Mouse (Mus musculus): ENCODE data around the gene Slc12a8. TPM values are rescaled to one million over a fixed set of nuclear protein-coding genes. Genes with fewer than 3 reads are reported as not detected.

Gene Slc12a8
- polyA plus RNA-seq, 1 experiment from 2014 or later = 0.92 TPM

DNA sequence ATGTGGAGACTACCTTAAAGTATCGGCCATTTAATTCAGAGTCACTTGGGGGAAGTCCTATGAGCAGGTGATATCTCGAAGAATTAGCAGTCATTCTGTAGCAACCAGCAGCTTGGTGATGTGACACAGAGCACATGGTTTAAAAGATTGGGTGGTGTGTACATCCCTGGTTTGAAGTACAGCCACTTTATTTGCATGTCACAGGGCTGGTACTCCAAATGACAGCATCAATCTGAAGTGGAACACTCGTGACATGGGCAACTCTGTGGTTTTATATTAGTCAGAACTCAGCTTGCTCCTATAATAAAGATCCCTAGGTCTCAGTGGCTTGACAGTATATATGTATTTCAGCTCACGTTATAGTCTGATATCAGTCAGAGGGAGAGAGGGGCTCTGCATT is 155.5 kb downstream of the Slc12a8 start:
- Histone ChIP-seq H3K9me3 (ENCODE audit: control insufficient read depth, low read length) (no peaks in the 10 kb centered on the region), H3K27me3 (replicated peaks; ENCODE audit: control insufficient read depth, insufficient read depth, low read length) (no peaks in the 10 kb centered on the region), H3K9ac (replicated peaks; ENCODE audit: low read depth, low read length) (no peak overlapping the region), H3K36me3 (ENCODE audit: control insufficient read depth, insufficient read depth) (no peaks in the 10 kb centered on the region), H3K4me2 (ENCODE audit: low read length) (no peak overlapping the region), H3K27ac (ENCODE audit: low read length) (no peak overlapping the region), H3K4me3 (replicated peaks; ENCODE audit: low read length) (no peak overlapping the region), H3K4me1 (replicated peaks; ENCODE audit: control insufficient read depth, insufficient read depth, low read length) (no peaks in the 10 kb centered on the region; the same call in 1 of the 2 replicates)
- no peak for ATAC-seq
- WGBS = 84% methylated on average over 4 of the region's 4 CpGs

DNA sequence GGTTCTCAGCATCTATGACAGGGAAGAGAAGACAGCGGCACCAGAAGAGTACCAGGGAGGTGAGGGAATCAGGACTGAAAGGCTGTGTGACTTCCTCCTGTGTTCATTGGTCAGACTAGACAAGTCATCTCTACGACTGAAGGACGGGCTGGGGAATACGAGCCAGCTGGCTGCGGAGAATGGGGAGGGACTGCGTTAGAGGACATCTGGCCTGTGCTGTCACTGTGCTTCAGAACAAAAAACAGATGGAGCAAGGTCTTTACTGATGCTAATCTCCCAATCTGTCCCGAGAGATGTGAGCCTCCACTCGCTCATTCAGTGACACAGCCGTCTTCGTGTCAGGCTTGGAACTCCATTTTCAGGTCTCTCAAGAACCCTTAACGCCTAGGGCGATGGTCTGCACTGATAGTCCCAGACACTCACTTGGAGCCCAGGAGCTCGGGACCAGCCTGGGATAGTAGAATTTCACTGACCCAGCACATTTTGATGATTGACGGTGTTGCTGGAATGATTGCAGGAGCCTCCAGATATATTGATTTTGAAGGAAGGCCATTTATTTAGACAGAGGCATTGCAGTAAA is 156.5 kb downstream of the Slc12a8 start:
- peak; percentile 80 for ATAC-seq
- H3K27ac ChIP-seq (ENCODE audit: low read length) = peak overlapping the region; percentile 24; the same call in 1 of the 2 replicates
- no peak overlapping the region for H3K4me3 ChIP-seq (replicated peaks; ENCODE audit: low read length)
- H3K9me3 ChIP-seq (ENCODE audit: control insufficient read depth, low read length) = no peaks in the 10 kb centered on the region
- no peak overlapping the region for H3K9ac ChIP-seq (replicated peaks; ENCODE audit: low read depth, low read length)
- H3K36me3 ChIP-seq (ENCODE audit: control insufficient read depth, insufficient read depth) = no peaks in the 10 kb centered on the region
- no peak overlapping the region for H3K4me2 ChIP-seq (ENCODE audit: low read length)
- H3K27me3 ChIP-seq (replicated peaks; ENCODE audit: control insufficient read depth, insufficient read depth, low read length) = no peaks in the 10 kb centered on the region
- H3K4me1 ChIP-seq (replicated peaks; ENCODE audit: control insufficient read depth, insufficient read depth, low read length) = no peaks in the 10 kb centered on the region; the same call in 1 of the 2 replicates
- WGBS = 60% methylated on average over 14 of the region's 14 CpGs

DNA sequence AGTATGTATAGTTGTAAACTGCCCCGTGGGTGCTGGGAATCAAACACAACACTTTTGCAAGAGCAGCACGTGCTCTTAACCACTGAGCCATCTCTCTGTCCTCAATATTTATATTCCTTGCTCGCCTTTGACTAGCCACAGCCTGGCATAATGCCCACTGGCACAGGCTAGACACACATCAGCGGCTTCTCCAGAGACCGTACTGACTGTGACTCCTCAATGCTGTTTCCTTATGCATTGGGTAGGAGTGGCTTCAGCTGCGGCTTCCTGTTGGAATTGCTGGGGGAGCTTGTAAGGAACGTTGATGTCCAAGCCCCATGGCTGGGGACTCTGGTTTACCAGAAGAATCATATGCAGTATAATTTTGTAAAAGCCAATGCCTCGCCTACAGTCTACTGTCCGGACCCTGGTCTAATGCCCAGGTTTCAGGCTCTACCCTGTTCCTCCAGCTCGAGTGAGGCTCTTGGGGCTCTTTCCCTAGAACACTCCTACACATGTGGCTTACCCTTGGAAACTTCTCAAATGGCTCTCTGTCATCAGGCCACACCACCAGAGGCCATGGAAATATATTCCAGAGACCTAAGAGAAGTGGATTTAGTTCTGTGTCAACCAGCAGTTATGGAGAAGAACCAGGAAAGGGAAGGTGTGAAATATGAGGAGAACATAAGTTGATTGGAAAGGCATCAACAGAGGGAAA is 158.2 kb downstream of the Slc12a8 start:
- H3K9me3 ChIP-seq (ENCODE audit: control insufficient read depth, low read length) = no peaks in the 10 kb centered on the region
- H3K36me3 ChIP-seq (ENCODE audit: control insufficient read depth, insufficient read depth) = no peaks in the 10 kb centered on the region
- no peak for ATAC-seq
- no peak overlapping the region for H3K9ac ChIP-seq (replicated peaks; ENCODE audit: low read depth, low read length)
- H3K4me3 ChIP-seq (replicated peaks; ENCODE audit: low read length) = no peak overlapping the region
- WGBS = 84% methylated on average over 10 of the region's 10 CpGs
- no peak overlapping the region for H3K27ac ChIP-seq (ENCODE audit: low read length)
- H3K4me1 ChIP-seq (replicated peaks; ENCODE audit: control insufficient read depth, insufficient read depth, low read length) = no peaks in the 10 kb centered on the region; the same call in 1 of the 2 replicates
- H3K4me2 ChIP-seq (ENCODE audit: low read length) = no peak overlapping the region
- H3K27me3 ChIP-seq (replicated peaks; ENCODE audit: control insufficient read depth, insufficient read depth, low read length) = no peaks in the 10 kb centered on the region

DNA sequence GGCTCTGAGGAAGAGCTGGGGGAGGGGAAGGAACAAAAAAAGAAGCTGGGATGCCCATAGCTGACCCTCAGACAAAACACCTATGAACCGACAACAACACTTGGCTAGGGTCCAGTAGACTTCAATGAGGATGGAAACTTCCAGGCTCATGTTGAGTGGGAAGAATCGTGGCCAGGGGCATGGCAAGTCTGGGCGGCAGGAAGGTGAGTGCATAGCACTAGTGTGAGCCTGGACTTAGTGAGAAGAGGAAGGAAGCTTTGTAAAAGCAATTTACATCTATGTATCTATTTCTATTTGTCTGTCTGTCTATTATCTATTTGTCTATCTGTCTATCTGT is 158.7 kb downstream of the Slc12a8 start:
- H3K36me3 ChIP-seq (ENCODE audit: control insufficient read depth, insufficient read depth) = no peaks in the 10 kb centered on the region
- no peak overlapping the region for H3K4me2 ChIP-seq (ENCODE audit: low read length)
- 62% methylated on average over 3 of the region's 3 CpGs for WGBS
- H3K4me3 ChIP-seq (replicated peaks; ENCODE audit: low read length) = no peak overlapping the region
- no peak for ATAC-seq
- no peaks in the 10 kb centered on the region; the same call in 1 of the 2 replicates for H3K4me1 ChIP-seq (replicated peaks; ENCODE audit: control insufficient read depth, insufficient read depth, low read length)
- H3K9ac ChIP-seq (replicated peaks; ENCODE audit: low read depth, low read length) = no peak overlapping the region
- no peak overlapping the region for H3K27ac ChIP-seq (ENCODE audit: low read length)
- no peaks in the 10 kb centered on the region for H3K27me3 ChIP-seq (replicated peaks; ENCODE audit: control insufficient read depth, insufficient read depth, low read length)
- H3K9me3 ChIP-seq (ENCODE audit: control insufficient read depth, low read length) = no peaks in the 10 kb centered on the region

DNA sequence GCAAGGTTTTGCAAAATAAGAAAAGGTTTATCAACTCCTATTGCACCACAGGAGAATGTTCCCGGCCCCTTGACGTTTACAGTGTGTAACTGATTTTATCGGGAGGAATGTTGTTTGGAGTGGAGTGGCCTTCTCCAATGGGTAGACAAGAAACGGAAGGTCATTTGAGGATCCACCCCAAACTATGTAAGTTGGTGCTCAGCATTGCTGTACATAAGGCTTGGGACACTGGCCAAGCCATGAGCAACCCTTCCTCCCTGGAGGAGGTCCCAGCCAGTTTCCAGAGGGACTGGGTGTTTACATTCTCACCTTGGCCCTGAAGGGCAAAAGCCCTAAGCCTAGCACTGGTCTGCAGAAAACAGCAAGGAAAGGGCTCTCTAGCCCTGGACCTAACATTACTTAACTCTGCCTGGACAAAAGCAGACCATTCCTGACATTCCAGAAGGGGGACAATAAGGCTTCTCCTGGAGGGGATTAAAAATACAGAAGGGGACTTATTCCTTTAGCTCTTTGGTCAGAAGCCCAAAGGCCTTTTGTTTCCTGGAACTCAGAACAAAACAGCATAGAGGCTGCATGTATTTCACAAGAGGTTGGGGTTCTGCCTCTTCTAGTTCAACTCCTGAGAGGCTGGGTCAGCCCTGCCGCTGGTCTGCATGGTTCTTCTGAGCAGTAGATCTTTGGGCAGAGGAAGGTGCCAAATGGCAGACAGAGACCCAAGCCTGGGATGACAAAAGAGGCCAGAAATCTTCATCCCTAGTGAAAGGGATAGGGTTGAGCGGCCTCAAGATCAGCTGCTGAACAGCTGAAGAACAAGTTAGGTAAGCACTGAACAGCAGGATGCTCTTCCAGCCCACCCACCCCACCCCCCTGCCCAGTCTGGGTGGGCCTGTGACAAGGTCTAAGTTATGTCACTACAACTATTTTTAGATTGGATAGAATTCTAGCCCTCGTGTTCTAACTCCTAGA is 159.5 kb downstream of the Slc12a8 start:
- Histone ChIP-seq H3K4me1 (replicated peaks; ENCODE audit: control insufficient read depth, insufficient read depth, low read length) (no peaks in the 10 kb centered on the region; the same call in 1 of the 2 replicates), H3K9ac (replicated peaks; ENCODE audit: low read depth, low read length) (no peak overlapping the region), H3K27ac (ENCODE audit: low read length) (no peak overlapping the region), H3K27me3 (replicated peaks; ENCODE audit: control insufficient read depth, insufficient read depth, low read length) (no peaks in the 10 kb centered on the region), H3K4me2 (ENCODE audit: low read length) (no peak overlapping the region), H3K9me3 (ENCODE audit: control insufficient read depth, low read length) (no peaks in the 10 kb centered on the region), H3K36me3 (ENCODE audit: control insufficient read depth, insufficient read depth) (no peaks in the 10 kb centered on the region), H3K4me3 (replicated peaks; ENCODE audit: low read length) (no peak overlapping the region)
- no peak for ATAC-seq
- 72% methylated on average over 7 of the region's 7 CpGs for WGBS

DNA sequence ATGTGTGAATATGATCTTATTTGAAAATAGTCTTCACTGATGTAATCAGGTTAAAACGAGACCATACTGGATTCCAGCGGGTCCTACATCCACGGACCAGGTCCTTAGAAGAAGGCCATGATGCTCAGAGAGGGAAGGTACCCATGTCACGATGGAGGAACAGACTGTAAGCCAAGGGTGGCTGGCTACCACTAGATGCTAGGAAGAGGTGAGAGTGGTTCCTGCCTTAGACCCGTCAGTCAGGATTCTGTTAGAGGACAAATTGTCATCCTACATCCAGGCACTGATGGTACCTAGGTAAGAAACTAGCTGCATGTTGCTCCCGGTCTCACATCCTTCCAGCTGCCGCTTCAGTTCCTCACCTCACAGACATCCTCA is 160.2 kb downstream of the Slc12a8 start:
- Histone ChIP-seq H3K9ac (replicated peaks; ENCODE audit: low read depth, low read length) (no peak overlapping the region), H3K4me3 (replicated peaks; ENCODE audit: low read length) (no peak overlapping the region)
- 92% methylated on average over 7 of the region's 7 CpGs for WGBS

DNA sequence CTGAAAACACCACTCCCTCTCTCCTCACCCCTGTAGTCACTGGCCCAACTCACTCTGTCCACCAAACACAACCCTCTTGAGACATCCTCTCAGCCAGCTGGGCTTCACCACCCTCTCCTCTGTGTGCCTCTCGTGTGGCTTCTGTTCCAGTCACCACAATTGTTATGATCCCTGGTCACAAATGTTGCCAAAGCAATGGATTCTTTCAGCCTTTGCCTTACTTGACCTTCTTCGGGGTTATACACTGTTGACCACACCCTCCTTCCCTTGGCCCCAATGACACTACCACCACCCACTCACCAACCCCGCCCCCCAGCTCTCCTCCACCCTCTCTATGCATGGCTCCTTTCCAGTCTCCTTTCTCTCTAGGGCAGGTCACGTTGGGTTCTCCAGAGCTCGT is 160.8 kb downstream of the Slc12a8 start:
- no peak overlapping the region for H3K4me2 ChIP-seq (ENCODE audit: low read length)
- H3K36me3 ChIP-seq (ENCODE audit: control insufficient read depth, insufficient read depth) = no peaks in the 10 kb centered on the region
- H3K9ac ChIP-seq (replicated peaks; ENCODE audit: low read depth, low read length) = no peak overlapping the region
- no peak overlapping the region for H3K4me3 ChIP-seq (replicated peaks; ENCODE audit: low read length)
- no peaks in the 10 kb centered on the region for H3K9me3 ChIP-seq (ENCODE audit: control insufficient read depth, low read length)
- no peaks in the 10 kb centered on the region for H3K27me3 ChIP-seq (replicated peaks; ENCODE audit: control insufficient read depth, insufficient read depth, low read length)
- 90% methylated on average over 5 of the region's 5 CpGs for whole genome bisulfite sequencing
- H3K4me1 ChIP-seq (replicated peaks; ENCODE audit: control insufficient read depth, insufficient read depth, low read length) = no peaks in the 10 kb centered on the region; the same call in 1 of the 2 replicates
- H3K27ac ChIP-seq (ENCODE audit: low read length) = no peak overlapping the region
- no peak for ATAC-seq

More for the DNA sequence above, 160.2 kb downstream of the Slc12a8 start:
- H3K36me3 ChIP-seq (ENCODE audit: control insufficient read depth, insufficient read depth) = no peaks in the 10 kb centered on the region
- no peak overlapping the region for H3K27ac ChIP-seq (ENCODE audit: low read length)
- no peak for ATAC-seq
- no peaks in the 10 kb centered on the region; the same call in 1 of the 2 replicates for H3K4me1 ChIP-seq (replicated peaks; ENCODE audit: control insufficient read depth, insufficient read depth, low read length)
- no peak overlapping the region for H3K4me2 ChIP-seq (ENCODE audit: low read length)
- H3K27me3 ChIP-seq (replicated peaks; ENCODE audit: control insufficient read depth, insufficient read depth, low read length) = no peaks in the 10 kb centered on the region
- no peaks in the 10 kb centered on the region for H3K9me3 ChIP-seq (ENCODE audit: control insufficient read depth, low read length)

DNA sequence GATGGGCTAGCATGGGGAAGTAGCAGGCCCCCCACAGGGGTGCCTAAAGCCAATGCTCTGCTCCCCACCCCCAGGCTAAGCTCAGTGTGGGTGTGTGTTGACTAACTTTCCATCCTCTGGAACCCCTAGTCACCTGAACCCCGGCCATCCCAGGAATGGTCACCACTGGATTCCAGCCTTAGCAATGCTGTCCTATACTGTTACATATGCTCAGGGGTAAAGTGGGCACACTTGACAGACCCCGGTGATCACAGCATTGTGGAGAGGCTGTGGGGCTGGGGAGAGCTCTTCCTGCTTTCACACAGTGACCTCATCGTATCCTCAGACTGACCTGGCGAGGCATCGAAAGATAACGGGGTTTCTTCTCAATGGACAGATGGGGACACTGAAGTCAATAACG is 163.1 kb downstream of the Slc12a8 start:
- Histone ChIP-seq H3K9ac (replicated peaks; ENCODE audit: low read depth, low read length) (no peak overlapping the region), H3K4me3 (replicated peaks; ENCODE audit: low read length) (no peak overlapping the region), H3K9me3 (ENCODE audit: control insufficient read depth, low read length) (no peaks in the 10 kb centered on the region), H3K4me1 (replicated peaks; ENCODE audit: control insufficient read depth, insufficient read depth, low read length) (peaks cover 11% of the 10 kb centered on the region), H3K27me3 (replicated peaks; ENCODE audit: control insufficient read depth, insufficient read depth, low read length) (no peaks in the 10 kb centered on the region), H3K4me2 (ENCODE audit: low read length) (no peak overlapping the region), H3K27ac (ENCODE audit: low read length) (no peak overlapping the region), H3K36me3 (ENCODE audit: control insufficient read depth, insufficient read depth) (no peaks in the 10 kb centered on the region)
- WGBS = 91% methylated on average over 7 of the region's 7 CpGs
- ATAC-seq = no peak

DNA sequence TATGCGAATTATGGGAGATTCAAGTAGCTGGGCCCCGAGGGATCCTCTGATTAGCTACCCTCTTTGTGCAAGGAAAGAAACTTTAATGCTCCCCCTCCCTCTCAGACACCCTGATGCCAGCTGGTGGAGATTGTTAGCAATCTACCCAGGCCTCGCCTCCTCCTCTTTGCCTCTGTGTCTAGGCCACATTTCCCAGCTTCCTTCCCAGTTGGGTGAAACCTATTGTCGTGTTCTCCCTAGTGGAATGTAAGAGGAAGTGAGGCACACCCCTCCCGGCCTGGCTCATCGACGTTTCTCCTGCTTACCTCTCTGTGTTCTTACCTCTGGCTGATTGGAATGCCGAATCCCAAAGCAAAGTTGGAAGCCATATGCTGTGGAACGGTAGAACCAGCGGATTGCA is 163.7 kb downstream of the Slc12a8 start:
- Histone ChIP-seq H3K36me3 (ENCODE audit: control insufficient read depth, insufficient read depth) (no peaks in the 10 kb centered on the region), H3K9me3 (ENCODE audit: control insufficient read depth, low read length) (no peaks in the 10 kb centered on the region), H3K27me3 (replicated peaks; ENCODE audit: control insufficient read depth, insufficient read depth, low read length) (no peaks in the 10 kb centered on the region), H3K4me1 (replicated peaks; ENCODE audit: control insufficient read depth, insufficient read depth, low read length) (peaks cover 17% of the 10 kb centered on the region), H3K27ac (ENCODE audit: low read length) (no peak overlapping the region), H3K9ac (replicated peaks; ENCODE audit: low read depth, low read length) (no peak overlapping the region), H3K4me3 (replicated peaks; ENCODE audit: low read length) (no peak overlapping the region), H3K4me2 (ENCODE audit: low read length) (no peak overlapping the region)
- 62% methylated on average over 10 of the region's 10 CpGs for WGBS
- ATAC-seq = no peak
